Mouse (Mus musculus): ENCODE results near the gene Ralgapa2. TPM values are rescaled to one million over a fixed set of nuclear protein-coding genes. Genes with fewer than 3 reads are reported as not detected.
"Not testable (repeated sequence)": the region's sequence is repeated elsewhere in the genome, so short reads cannot be mapped to it uniquely, and the experiment has no call there.

The Ralgapa2 gene
- polyA plus RNA-seq, 1 experiment from 2014 or later, result 4.0 TPM

DNA sequence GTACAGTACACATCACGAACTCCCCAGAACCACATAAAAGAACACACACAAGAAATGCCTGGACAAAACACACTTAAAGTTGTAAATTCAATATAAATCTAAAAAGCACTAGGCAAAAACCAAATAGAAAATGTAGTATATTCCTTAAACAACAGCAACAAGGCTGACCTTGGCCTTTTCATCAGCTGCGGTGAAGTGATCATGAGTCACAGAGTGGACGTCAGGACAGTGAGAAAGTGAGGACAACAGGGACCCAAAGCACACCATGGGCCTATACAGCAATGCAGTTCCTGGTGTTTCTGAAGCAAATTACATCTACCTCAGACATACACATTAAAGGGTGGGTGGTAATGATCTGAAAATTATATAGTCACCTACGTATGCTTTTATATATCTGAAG, 44.1 kb downstream of the Ralgapa2 start:
- H3K27me3 ChIP-seq, result no peaks in the 10 kb centered on the region
- H3K4me3 ChIP-seq, result no peak overlapping the region
- no peak overlapping the region for H3K9ac ChIP-seq
- H3K4me2 ChIP-seq, result no peak overlapping the region
- WGBS, result 84% methylated on average over 4 of the region's 4 CpGs
- H3K27ac ChIP-seq, result no peak overlapping the region
- no peaks in the 10 kb centered on the region for H3K9me3 ChIP-seq
- no peak for ATAC-seq (ENCODE audit: insufficient number of reproducible peaks, low FRiP score, low TSS enrichment, low read depth)
- H3K4me1 ChIP-seq, result 0 out of 2 replicates have a peak, but pooled peaks cover 4% of the 10 kb centered on the region
- H3K36me3 ChIP-seq, result no peaks in the 10 kb centered on the region

DNA sequence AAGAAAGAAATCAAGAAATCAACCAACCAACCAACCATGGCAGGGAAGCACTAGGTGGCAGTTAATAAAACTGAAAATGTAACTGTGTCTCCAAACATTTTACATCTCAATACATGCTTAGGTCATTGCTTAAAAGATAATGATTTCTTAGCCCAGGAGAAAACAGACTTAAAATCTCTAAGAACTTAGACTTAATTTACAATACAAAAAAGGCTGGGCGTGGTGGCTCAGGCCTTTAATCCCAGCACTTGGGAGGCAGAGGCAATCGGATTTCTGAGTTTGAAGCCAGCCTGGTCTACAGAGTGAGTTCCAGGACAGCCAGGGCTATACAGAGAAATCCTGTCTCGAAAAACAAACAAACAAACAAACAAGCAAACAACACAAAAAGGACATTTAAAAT, 45.3 kb downstream of the Ralgapa2 start:
- not testable (repeated sequence) for H3K27ac ChIP-seq
- 85% methylated on average over 3 of the region's 3 CpGs for WGBS

DNA sequence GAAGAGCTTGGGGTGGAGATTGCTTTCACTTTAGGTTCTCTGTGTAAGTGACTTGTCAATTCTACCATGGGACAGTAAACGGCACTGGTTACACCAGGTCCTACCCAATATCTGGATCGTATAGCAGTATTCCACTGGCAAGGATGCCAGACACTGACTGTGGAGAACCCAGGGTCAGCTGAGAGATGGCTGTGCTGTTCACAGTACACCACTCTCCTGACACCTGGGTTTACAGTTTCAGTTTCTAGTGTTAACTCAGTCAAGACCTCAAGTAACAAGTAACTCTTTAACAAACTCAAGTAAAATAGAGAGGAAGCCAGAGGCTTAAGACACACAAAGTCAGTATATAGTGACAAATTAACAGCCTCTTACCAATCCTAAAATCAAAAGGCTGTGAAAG, 54.6 kb downstream of the Ralgapa2 start:
- Histone ChIP-seq H3K27ac (no peak overlapping the region), H3K36me3 (no peaks in the 10 kb centered on the region), H3K4me3 (no peak overlapping the region), H3K27me3 (no peaks in the 10 kb centered on the region), H3K9ac (no peak overlapping the region), H3K4me1 (no peaks in the 10 kb centered on the region), H3K4me2 (no peak overlapping the region), H3K9me3 (no peaks in the 10 kb centered on the region)
- ATAC-seq (ENCODE audit: insufficient number of reproducible peaks, low FRiP score, low TSS enrichment, low read depth), result no peak
- 24% methylated on average over 2 of the region's 2 CpGs for WGBS

More for the DNA sequence above, 45.3 kb downstream of the Ralgapa2 start:
- H3K27me3 ChIP-seq; H3K4me3 ChIP-seq; ATAC-seq (ENCODE audit: insufficient number of reproducible peaks, low FRiP score, low TSS enrichment, low read depth); H3K4me2 ChIP-seq; H3K4me1 ChIP-seq; H3K9me3 ChIP-seq; H3K9ac ChIP-seq; H3K36me3 ChIP-seq: not testable (repeated sequence)

DNA sequence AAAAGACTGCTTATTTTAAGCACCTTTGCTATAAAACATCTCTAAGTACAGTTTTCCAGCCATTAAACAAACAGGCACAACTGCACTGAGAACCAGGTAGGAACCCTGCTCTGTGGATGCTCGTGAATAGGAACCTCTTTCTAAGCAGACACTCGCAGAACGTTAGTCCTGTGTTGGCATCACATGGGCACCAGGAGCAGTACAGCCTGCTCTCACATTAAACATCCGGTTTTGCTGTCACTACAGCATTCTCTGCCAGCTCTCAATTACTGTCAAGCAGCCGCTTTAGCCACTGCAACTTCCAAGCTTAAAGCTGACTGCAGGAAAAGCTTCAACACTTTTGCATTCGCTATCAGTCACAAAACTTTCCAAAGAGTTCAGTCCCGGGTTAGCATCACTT, 55.5 kb downstream of the Ralgapa2 start:
- Histone ChIP-seq H3K9me3 (no peaks in the 10 kb centered on the region), H3K36me3 (no peaks in the 10 kb centered on the region), H3K4me2 (no peak overlapping the region), H3K27me3 (no peaks in the 10 kb centered on the region), H3K4me1 (no peaks in the 10 kb centered on the region), H3K9ac (no peak overlapping the region), H3K4me3 (no peak overlapping the region), H3K27ac (no peak overlapping the region)
- WGBS, result 51% methylated on average over 7 of the region's 7 CpGs
- ATAC-seq (ENCODE audit: insufficient number of reproducible peaks, low FRiP score, low TSS enrichment, low read depth), result no peak

DNA sequence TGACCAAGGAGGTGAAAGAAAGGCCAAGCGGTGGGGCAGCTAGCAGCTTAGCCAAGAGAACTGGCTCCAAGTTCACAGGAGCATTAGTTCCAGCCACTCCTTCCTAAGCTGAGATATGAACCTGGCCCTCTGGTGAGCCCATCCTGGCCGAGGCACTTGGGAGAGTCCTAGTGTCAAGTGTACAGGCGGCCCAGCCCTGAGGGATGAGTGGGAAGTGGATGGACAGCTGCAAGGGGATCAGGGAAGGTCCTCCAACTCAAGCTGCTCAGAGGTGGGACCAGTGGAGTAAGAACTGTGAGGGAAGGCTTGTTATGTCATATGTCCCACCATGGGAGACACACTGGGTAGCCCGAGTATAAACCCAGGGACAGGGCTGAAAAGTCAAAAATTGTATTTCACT, 56.1 kb downstream of the Ralgapa2 start:
- H3K4me2 ChIP-seq, result no peak overlapping the region
- no peak for ATAC-seq (ENCODE audit: insufficient number of reproducible peaks, low FRiP score, low TSS enrichment, low read depth)
- H3K9ac ChIP-seq, result no peak overlapping the region
- 82% methylated on average over 4 of the region's 4 CpGs for WGBS
- H3K9me3 ChIP-seq, result no peaks in the 10 kb centered on the region
- no peak overlapping the region for H3K27ac ChIP-seq
- H3K4me3 ChIP-seq, result no peak overlapping the region
- no peaks in the 10 kb centered on the region for H3K27me3 ChIP-seq
- no peaks in the 10 kb centered on the region for H3K4me1 ChIP-seq
- no peaks in the 10 kb centered on the region for H3K36me3 ChIP-seq

DNA sequence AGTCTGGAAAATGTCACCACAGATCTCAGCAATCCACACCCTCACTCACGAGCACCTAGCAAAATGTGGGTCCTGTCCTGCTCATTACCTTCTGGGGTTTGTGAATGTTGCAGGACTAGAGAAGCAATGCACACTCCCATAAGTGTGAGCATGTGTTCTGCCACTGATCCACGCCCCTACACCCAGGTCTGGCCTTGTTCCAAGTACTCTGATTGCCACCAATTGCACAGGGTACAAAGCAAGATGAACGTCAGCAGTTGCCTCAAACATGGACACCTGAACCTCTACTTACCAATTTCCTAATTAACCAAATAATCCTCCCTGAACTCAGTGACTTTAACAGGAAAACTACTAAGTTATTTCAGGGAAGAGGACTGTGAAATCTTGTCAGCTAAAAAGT, 68.1 kb downstream of the Ralgapa2 start:
- Histone ChIP-seq H3K9me3 (no peaks in the 10 kb centered on the region), H3K36me3 (no peaks in the 10 kb centered on the region), H3K27ac (no peak overlapping the region), H3K4me1 (no peaks in the 10 kb centered on the region), H3K9ac (no peak overlapping the region), H3K4me3 (no peak overlapping the region), H3K4me2 (no peak overlapping the region), H3K27me3 (no peaks in the 10 kb centered on the region)
- 60% methylated on average over 3 of the region's 3 CpGs for WGBS
- ATAC-seq (ENCODE audit: insufficient number of reproducible peaks, low FRiP score, low TSS enrichment, low read depth), result no peak

DNA sequence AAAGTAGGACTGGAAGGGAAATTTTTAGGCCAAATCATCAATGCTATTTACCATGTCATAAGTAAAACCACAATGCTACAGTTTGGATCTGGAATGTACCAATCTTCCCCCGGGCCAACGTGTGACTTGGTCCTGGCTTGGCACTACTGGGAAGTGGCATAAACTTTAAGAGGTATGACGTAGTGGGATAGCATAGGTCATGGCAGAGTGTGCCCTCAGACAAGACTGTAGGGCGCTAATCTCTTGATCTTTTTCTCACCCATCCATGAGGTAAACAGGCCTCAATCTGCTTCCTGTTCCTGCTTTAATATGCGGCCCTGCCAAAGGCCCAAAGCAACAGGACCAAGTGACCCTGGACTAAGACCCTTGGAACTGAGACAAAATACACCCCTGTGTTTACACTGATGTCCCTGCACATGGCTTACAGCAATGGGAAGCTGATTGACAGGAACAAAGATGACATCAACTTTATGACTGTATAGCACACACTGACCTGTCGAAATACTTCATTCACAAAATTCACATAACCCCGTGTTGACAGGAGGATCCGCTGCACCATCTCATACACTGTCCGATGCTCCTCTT, 68.8 kb downstream of the Ralgapa2 start:
- WGBS, result 85% methylated on average over 9 of the region's 9 CpGs
- Histone ChIP-seq H3K4me1 (no peaks in the 10 kb centered on the region), H3K4me2 (no peak overlapping the region), H3K27me3 (no peaks in the 10 kb centered on the region), H3K4me3 (no peak overlapping the region), H3K9me3 (no peaks in the 10 kb centered on the region), H3K27ac (no peak overlapping the region), H3K36me3 (no peaks in the 10 kb centered on the region), H3K9ac (no peak overlapping the region)
- ATAC-seq (ENCODE audit: insufficient number of reproducible peaks, low FRiP score, low TSS enrichment, low read depth), result peak; percentile 19; the same call in 1 of the 2 replicates

DNA sequence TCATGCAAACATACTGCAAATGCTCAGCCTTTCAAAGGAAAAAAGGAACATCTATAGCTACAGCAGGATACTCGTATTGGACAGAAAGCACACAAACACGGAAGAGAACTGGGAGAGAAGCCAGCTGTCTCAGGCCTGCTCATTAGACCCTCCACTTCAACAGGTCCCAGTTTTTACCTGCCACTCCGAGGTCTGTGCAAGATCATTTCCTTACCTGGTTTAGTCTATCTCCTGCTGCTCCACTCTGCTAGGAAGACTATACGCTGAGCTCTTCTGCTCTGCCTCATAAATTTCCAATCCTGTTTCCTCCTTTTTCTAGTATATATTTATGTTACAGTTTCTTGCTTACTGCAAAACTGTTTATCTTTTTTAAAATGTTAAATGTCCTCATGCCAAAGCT, 70.4 kb downstream of the Ralgapa2 start:
- no peaks in the 10 kb centered on the region for H3K36me3 ChIP-seq
- no peaks in the 10 kb centered on the region for H3K4me1 ChIP-seq
- no peak overlapping the region for H3K9ac ChIP-seq
- H3K9me3 ChIP-seq, result no peaks in the 10 kb centered on the region
- no peak for ATAC-seq (ENCODE audit: insufficient number of reproducible peaks, low FRiP score, low TSS enrichment, low read depth)
- no peak overlapping the region for H3K4me3 ChIP-seq
- H3K27ac ChIP-seq, result no peak overlapping the region
- no peaks in the 10 kb centered on the region for H3K27me3 ChIP-seq
- H3K4me2 ChIP-seq, result no peak overlapping the region
- 72% methylated on average over 4 of the region's 4 CpGs for WGBS

DNA sequence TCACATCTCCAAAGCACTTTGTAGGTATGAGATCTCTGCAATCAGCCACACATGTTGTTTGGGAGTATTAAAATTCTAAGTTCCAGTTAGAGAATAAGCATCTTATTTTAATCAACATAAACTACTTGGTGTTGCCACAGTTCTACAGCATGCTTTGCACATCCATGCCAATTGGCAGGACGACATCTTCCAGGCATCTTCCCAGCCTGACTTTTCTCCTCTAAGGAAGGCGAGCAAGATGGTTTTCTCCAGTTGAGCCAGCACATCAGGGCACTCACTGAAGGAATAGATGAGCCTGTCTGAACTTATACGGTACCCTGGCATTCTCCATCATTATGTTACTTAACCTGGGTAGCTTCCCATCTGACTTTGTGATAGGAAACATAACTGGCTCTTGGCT, 83.4 kb downstream of the Ralgapa2 start:
- ATAC-seq (ENCODE audit: insufficient number of reproducible peaks, low FRiP score, low TSS enrichment, low read depth), result no peak
- WGBS, result 81% methylated on average over 3 of the region's 3 CpGs

DNA sequence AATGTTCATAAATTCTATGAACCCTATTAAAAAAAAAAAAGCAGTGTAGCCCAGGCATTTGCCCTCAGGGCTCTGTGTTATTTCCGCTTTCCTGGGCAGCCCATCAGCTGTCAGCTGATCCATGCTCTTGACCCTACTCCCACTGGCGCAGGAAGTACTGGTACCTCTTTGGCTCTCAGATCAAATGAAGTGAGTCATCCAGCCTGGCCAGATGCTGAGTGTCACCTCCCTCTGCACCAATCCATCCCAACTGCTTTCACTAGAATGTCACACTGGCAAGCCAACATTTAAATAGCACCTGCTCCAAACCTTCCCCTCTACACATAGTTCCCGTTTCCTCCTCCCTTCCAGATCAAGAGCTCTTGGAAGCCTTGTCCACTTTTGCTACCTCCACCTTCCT, 84.8 kb downstream of the Ralgapa2 start:
- Histone ChIP-seq H3K27me3 (no peaks in the 10 kb centered on the region), H3K9ac (no peak overlapping the region), H3K9me3 (no peaks in the 10 kb centered on the region), H3K4me1 (no peaks in the 10 kb centered on the region), H3K27ac (no peak overlapping the region), H3K4me2 (no peak overlapping the region), H3K36me3 (no peaks in the 10 kb centered on the region), H3K4me3 (no peak overlapping the region)
- no peak for ATAC-seq (ENCODE audit: insufficient number of reproducible peaks, low FRiP score, low TSS enrichment, low read depth)
- WGBS, result 79% methylated on average over 3 of the region's 3 CpGs

More for the DNA sequence above, 83.4 kb downstream of the Ralgapa2 start:
- Histone ChIP-seq H3K4me3 (no peak overlapping the region), H3K4me1 (no peaks in the 10 kb centered on the region), H3K9me3 (no peaks in the 10 kb centered on the region), H3K27me3 (no peaks in the 10 kb centered on the region), H3K9ac (no peak overlapping the region), H3K36me3 (no peaks in the 10 kb centered on the region), H3K27ac (no peak overlapping the region), H3K4me2 (no peak overlapping the region)

DNA sequence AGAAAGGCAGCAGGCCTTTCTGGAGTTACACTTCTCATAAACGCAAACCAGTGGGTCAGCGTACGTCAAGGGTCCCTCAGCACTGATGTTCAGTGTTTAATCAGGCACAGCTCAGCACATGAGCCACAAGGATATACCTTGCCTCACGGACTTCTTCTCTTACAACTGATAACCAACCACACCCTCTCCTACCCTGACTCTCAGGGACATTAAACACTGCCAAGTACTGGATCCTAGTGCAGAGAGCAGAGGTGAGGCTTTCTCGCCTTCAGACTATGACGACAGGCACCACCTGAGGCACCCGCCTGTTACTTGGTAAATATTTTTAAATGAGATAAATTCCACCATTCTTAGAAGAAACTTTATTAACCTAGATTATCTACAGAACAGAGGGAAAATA, 85.8 kb downstream of the Ralgapa2 start:
- no peak overlapping the region for H3K27ac ChIP-seq
- H3K9me3 ChIP-seq, result no peaks in the 10 kb centered on the region
- no peaks in the 10 kb centered on the region for H3K4me1 ChIP-seq
- no peaks in the 10 kb centered on the region for H3K27me3 ChIP-seq
- WGBS, result 90% methylated on average over 7 of the region's 7 CpGs
- no peak for ATAC-seq (ENCODE audit: insufficient number of reproducible peaks, low FRiP score, low TSS enrichment, low read depth)
- H3K4me3 ChIP-seq, result no peak overlapping the region
- no peaks in the 10 kb centered on the region for H3K36me3 ChIP-seq
- no peak overlapping the region for H3K4me2 ChIP-seq
- H3K9ac ChIP-seq, result no peak overlapping the region

DNA sequence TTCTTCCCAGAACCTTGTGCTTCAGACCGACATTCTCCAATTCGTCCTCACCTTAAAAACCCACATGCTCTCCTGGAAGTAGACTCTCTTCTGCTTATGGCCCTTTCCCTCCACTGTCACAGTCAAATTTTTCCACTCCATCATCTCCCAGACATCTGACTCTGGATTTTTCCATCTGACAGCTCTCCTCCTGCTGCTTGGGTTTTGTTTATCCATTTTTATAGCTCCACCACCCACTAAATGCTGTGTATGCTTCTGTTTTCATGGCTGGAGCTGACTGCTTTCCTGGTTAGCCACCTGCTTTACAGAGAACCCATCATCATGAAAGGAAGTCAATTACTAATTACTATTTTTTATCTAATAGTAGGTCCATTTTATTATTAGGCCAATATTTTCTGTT, 86.9 kb downstream of the Ralgapa2 start:
- no peak overlapping the region for H3K9ac ChIP-seq
- H3K36me3 ChIP-seq, result no peaks in the 10 kb centered on the region
- WGBS, result 77% methylated on average over 2 of the region's 2 CpGs
- no peaks in the 10 kb centered on the region for H3K4me1 ChIP-seq
- no peaks in the 10 kb centered on the region for H3K9me3 ChIP-seq
- H3K4me2 ChIP-seq, result no peak overlapping the region
- ATAC-seq (ENCODE audit: insufficient number of reproducible peaks, low FRiP score, low TSS enrichment, low read depth), result no peak
- no peaks in the 10 kb centered on the region for H3K27me3 ChIP-seq
- no peak overlapping the region for H3K4me3 ChIP-seq
- H3K27ac ChIP-seq, result no peak overlapping the region

DNA sequence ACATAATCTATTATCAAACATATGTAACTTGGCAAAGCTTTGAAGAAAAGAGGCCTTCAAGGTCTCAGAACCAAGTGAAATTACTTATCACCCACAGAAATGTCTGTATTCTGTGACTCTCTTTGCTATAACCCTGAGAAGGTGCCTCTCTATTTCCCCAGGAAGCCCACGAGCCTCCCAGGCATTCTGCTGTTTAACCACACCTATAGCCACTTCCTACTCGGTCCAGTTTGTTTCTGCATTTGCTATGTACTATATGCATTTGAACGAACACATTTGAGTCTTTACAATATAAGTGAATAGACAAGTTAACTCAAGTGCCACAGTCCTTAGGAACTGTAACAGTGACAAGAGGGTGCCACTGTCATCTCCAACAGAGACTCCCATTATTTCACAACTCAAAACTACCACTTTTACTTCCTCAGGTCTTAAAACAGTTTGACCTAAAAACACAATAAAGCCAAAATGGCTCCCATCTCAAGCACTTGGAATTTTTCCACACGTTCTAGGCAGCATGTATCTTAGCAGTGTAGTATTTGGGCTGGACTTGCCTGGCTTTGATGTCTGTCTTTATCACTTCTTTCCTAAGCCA, 88.3 kb downstream of the Ralgapa2 start:
- 65% methylated on average over 4 of the region's 4 CpGs for WGBS
- no peak for ATAC-seq (ENCODE audit: insufficient number of reproducible peaks, low FRiP score, low TSS enrichment, low read depth)
- Histone ChIP-seq H3K4me1 (no peaks in the 10 kb centered on the region), H3K27me3 (no peaks in the 10 kb centered on the region), H3K9me3 (no peaks in the 10 kb centered on the region), H3K9ac (no peak overlapping the region), H3K4me3 (no peak overlapping the region), H3K27ac (no peak overlapping the region), H3K36me3 (no peaks in the 10 kb centered on the region), H3K4me2 (no peak overlapping the region)

All from limb, embryonic 15.5 days (tissue).